Mouse (Mus musculus): ENCODE data around the gene Morc1. TPM values are rescaled to one million over a fixed set of nuclear protein-coding genes. Genes with fewer than 3 reads are reported as not detected.
A peak's percentile ranks its signal among the peaks of the same experiment; 100 is the strongest.

Gene Morc1
- polyA plus RNA-seq, 1 experiment: not detected

GRCm38 (mm10) chr16:48629710-48630109, 198.7 kb downstream of the Morc1 start:
- Histone ChIP-seq H3K36me3 (ENCODE audit: control insufficient read depth, insufficient read depth) (no peaks in the 10 kb centered on the region), H3K79me3 (ENCODE audit: low read depth) (no peaks in the 10 kb centered on the region), H3K79me2 (ENCODE audit: control insufficient read depth, insufficient read depth) (no peaks in the 10 kb centered on the region), H3K27me3 (ENCODE audit: control insufficient read depth, insufficient read depth, insufficient read length) (no peaks in the 10 kb centered on the region), H3K4me3 (ENCODE audit: insufficient read depth, poor library complexity, severe bottlenecking) (no peak overlapping the region), H3ac (ENCODE audit: control insufficient read depth, insufficient read length, low read depth) (no peak overlapping the region)
- TF ChIP-seq MYOG (IDR thresholded peaks at IDR 0.05; ENCODE audit: control insufficient read depth, extremely low read depth, insufficient read length) (no peak), MYOD1 (IDR thresholded peaks at IDR 0.05; ENCODE audit: control insufficient read depth, insufficient read length, low read depth) (no peak), CEBPB (IDR thresholded peaks at IDR 0.05; ENCODE audit: low read depth) (no peak), MAX (IDR thresholded peaks at IDR 0.05) (no peak), CTCF (IDR thresholded peaks at IDR 0.05; ENCODE audit: control insufficient read depth, insufficient read depth, insufficient read length) (no peak), FOSL1 (IDR thresholded peaks at IDR 0.05; ENCODE audit: insufficient read depth, low read length, poor library complexity, severe bottlenecking) (no peak), USF1 (IDR thresholded peaks at IDR 0.05; ENCODE audit: low read depth) (no peak)

DNA sequence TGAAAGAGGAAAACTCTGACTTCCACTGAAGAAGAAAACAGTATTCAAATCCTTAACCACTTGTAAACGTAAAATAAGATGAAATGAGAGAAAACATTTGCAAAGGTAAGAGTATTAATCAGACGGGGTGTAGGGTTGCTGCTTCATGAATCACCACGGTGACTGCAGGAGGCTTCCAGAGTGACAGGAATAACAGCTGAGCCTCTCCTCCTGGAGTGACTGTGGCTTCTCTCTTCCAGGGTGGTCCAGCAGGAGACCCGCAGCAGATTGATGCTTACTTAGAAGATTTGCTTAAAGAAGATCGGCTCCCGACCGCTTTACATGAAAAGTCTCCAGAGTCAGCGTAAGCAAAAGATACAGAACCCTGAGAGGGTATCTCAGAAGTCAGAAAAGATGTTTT, 199.4 kb downstream of the Morc1 start:
- no peak overlapping the region for H3ac ChIP-seq (ENCODE audit: control insufficient read depth, insufficient read length, low read depth)
- H3K79me2 ChIP-seq (ENCODE audit: control insufficient read depth, insufficient read depth): no peaks in the 10 kb centered on the region
- no peaks in the 10 kb centered on the region for H3K36me3 ChIP-seq (ENCODE audit: control insufficient read depth, insufficient read depth)
- no peaks in the 10 kb centered on the region for H3K27me3 ChIP-seq (ENCODE audit: control insufficient read depth, insufficient read depth, insufficient read length)
- no peaks in the 10 kb centered on the region for H3K79me3 ChIP-seq (ENCODE audit: low read depth)
- no peak overlapping the region for H3K4me3 ChIP-seq (ENCODE audit: insufficient read depth, poor library complexity, severe bottlenecking)
- no peak for TF ChIP-seq USF1 (IDR thresholded peaks at IDR 0.05; ENCODE audit: low read depth)
- TF ChIP-seq MYOG (IDR thresholded peaks at IDR 0.05; ENCODE audit: control insufficient read depth, extremely low read depth, insufficient read length): no peak
- no peak for TF ChIP-seq MAX (IDR thresholded peaks at IDR 0.05)
- TF ChIP-seq MYOD1 (IDR thresholded peaks at IDR 0.05; ENCODE audit: control insufficient read depth, insufficient read length, low read depth): peak; percentile 40

DNA sequence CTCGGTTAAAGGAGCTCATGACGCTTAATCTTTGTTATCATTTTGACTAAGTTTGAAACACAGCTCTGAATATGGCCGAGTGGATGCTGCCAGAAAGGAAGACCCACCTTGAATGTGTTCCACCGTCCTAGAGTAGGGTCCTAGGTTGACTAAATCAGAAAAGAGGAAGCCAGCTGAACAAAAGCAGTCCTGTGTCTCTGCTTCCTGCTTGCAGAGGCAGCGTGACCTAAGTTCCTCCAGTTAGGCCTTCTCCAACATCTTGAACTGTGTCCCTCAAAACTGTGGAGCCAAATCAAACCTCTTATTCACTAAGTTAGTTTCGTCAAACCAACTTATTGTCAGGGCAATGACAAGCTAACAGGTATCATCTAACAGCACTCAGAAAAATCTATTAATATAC, 201.3 kb downstream of the Morc1 start:
- TF ChIP-seq MAX (IDR thresholded peaks at IDR 0.05) (no peak), FOSL1 (IDR thresholded peaks at IDR 0.05; ENCODE audit: insufficient read depth, low read length, poor library complexity, severe bottlenecking) (no peak), CTCF (IDR thresholded peaks at IDR 0.05; ENCODE audit: control insufficient read depth, insufficient read depth, insufficient read length) (no peak), USF1 (IDR thresholded peaks at IDR 0.05; ENCODE audit: low read depth) (no peak), MYOG (IDR thresholded peaks at IDR 0.05; ENCODE audit: control insufficient read depth, extremely low read depth, insufficient read length) (no peak), CEBPB (IDR thresholded peaks at IDR 0.05; ENCODE audit: low read depth) (no peak), MYOD1 (IDR thresholded peaks at IDR 0.05; ENCODE audit: control insufficient read depth, insufficient read length, low read depth) (no peak)
- Histone ChIP-seq H3ac (ENCODE audit: control insufficient read depth, insufficient read length, low read depth) (no peak overlapping the region), H3K79me2 (ENCODE audit: control insufficient read depth, insufficient read depth) (no peaks in the 10 kb centered on the region), H3K36me3 (ENCODE audit: control insufficient read depth, insufficient read depth) (no peaks in the 10 kb centered on the region), H3K27me3 (ENCODE audit: control insufficient read depth, insufficient read depth, insufficient read length) (no peaks in the 10 kb centered on the region), H3K79me3 (ENCODE audit: low read depth) (no peaks in the 10 kb centered on the region), H3K4me3 (ENCODE audit: insufficient read depth, poor library complexity, severe bottlenecking) (no peak overlapping the region)

GRCm38 (mm10) chr16:48646246-48646645, 215.2 kb downstream of the Morc1 start:
- no peak overlapping the region for H3K4me3 ChIP-seq (ENCODE audit: insufficient read depth, poor library complexity, severe bottlenecking)
- H3K79me2 ChIP-seq (ENCODE audit: control insufficient read depth, insufficient read depth): no peaks in the 10 kb centered on the region
- TF ChIP-seq MAX (IDR thresholded peaks at IDR 0.05) (no peak), CTCF (IDR thresholded peaks at IDR 0.05; ENCODE audit: control insufficient read depth, insufficient read depth, insufficient read length) (no peak), MYOG (IDR thresholded peaks at IDR 0.05; ENCODE audit: control insufficient read depth, extremely low read depth, insufficient read length) (no peak), CEBPB (IDR thresholded peaks at IDR 0.05; ENCODE audit: low read depth) (no peak), MYOD1 (IDR thresholded peaks at IDR 0.05; ENCODE audit: control insufficient read depth, insufficient read length, low read depth) (no peak), USF1 (IDR thresholded peaks at IDR 0.05; ENCODE audit: low read depth) (no peak), FOSL1 (IDR thresholded peaks at IDR 0.05; ENCODE audit: insufficient read depth, low read length, poor library complexity, severe bottlenecking) (no peak)
- H3ac ChIP-seq (ENCODE audit: control insufficient read depth, insufficient read length, low read depth): no peak overlapping the region
- H3K79me3 ChIP-seq (ENCODE audit: low read depth): no peaks in the 10 kb centered on the region
- H3K27me3 ChIP-seq (ENCODE audit: control insufficient read depth, insufficient read depth, insufficient read length): no peaks in the 10 kb centered on the region
- H3K36me3 ChIP-seq (ENCODE audit: control insufficient read depth, insufficient read depth): no peaks in the 10 kb centered on the region

DNA sequence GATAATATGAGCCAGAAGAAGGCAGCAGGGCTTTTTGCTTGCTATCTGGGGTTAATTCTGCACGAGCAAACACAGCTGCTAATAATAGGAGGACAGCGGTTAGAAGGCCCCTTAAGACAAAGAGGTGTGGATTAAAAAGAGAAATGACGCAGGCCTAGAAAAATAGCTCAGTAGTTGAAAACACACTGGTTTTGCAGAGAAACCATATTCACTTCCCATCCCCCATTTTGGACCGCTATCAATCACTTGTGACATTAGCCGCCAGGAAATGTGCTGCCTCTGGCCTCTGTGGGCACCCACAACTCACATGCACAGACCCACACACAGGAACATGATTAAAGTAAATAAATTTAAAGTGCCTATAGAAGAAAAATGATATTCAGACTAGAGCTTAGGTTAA, 240.7 kb downstream of the Morc1 start:
- Histone ChIP-seq H3K4me3 (ENCODE audit: insufficient read depth, poor library complexity, severe bottlenecking) (no peak overlapping the region), H3ac (ENCODE audit: control insufficient read depth, insufficient read length, low read depth) (no peak overlapping the region), H3K36me3 (ENCODE audit: control insufficient read depth, insufficient read depth) (no peaks in the 10 kb centered on the region), H3K79me2 (ENCODE audit: control insufficient read depth, insufficient read depth) (no peaks in the 10 kb centered on the region), H3K79me3 (ENCODE audit: low read depth) (no peaks in the 10 kb centered on the region), H3K27me3 (ENCODE audit: control insufficient read depth, insufficient read depth, insufficient read length) (no peaks in the 10 kb centered on the region)
- TF ChIP-seq CTCF (IDR thresholded peaks at IDR 0.05; ENCODE audit: control insufficient read depth, insufficient read depth, insufficient read length) (no peak), MAX (IDR thresholded peaks at IDR 0.05) (no peak), FOSL1 (IDR thresholded peaks at IDR 0.05; ENCODE audit: insufficient read depth, low read length, poor library complexity, severe bottlenecking) (no peak), CEBPB (IDR thresholded peaks at IDR 0.05; ENCODE audit: low read depth) (no peak), MYOD1 (IDR thresholded peaks at IDR 0.05; ENCODE audit: control insufficient read depth, insufficient read length, low read depth) (no peak), MYOG (IDR thresholded peaks at IDR 0.05; ENCODE audit: control insufficient read depth, extremely low read depth, insufficient read length) (no peak), USF1 (IDR thresholded peaks at IDR 0.05; ENCODE audit: low read depth) (no peak)

GRCm38 (mm10) chr16:48672664-48673063, 241.6 kb downstream of the Morc1 start:
- no peaks in the 10 kb centered on the region for H3K79me3 ChIP-seq (ENCODE audit: low read depth)
- no peaks in the 10 kb centered on the region for H3K27me3 ChIP-seq (ENCODE audit: control insufficient read depth, insufficient read depth, insufficient read length)
- no peak overlapping the region for H3ac ChIP-seq (ENCODE audit: control insufficient read depth, insufficient read length, low read depth)
- TF ChIP-seq MYOD1 (IDR thresholded peaks at IDR 0.05; ENCODE audit: control insufficient read depth, insufficient read length, low read depth) (no peak), FOSL1 (IDR thresholded peaks at IDR 0.05; ENCODE audit: insufficient read depth, low read length, poor library complexity, severe bottlenecking) (no peak), CTCF (IDR thresholded peaks at IDR 0.05; ENCODE audit: control insufficient read depth, insufficient read depth, insufficient read length) (no peak), CEBPB (IDR thresholded peaks at IDR 0.05; ENCODE audit: low read depth) (no peak), MAX (IDR thresholded peaks at IDR 0.05) (no peak), USF1 (IDR thresholded peaks at IDR 0.05; ENCODE audit: low read depth) (no peak), MYOG (IDR thresholded peaks at IDR 0.05; ENCODE audit: control insufficient read depth, extremely low read depth, insufficient read length) (no peak)
- H3K36me3 ChIP-seq (ENCODE audit: control insufficient read depth, insufficient read depth): no peaks in the 10 kb centered on the region
- no peak overlapping the region for H3K4me3 ChIP-seq (ENCODE audit: insufficient read depth, poor library complexity, severe bottlenecking)
- no peaks in the 10 kb centered on the region for H3K79me2 ChIP-seq (ENCODE audit: control insufficient read depth, insufficient read depth)

All from C2C12 (cell line).